ENCODE assay signal across 7 mouse cellular contexts in the genomic region with DNA sequence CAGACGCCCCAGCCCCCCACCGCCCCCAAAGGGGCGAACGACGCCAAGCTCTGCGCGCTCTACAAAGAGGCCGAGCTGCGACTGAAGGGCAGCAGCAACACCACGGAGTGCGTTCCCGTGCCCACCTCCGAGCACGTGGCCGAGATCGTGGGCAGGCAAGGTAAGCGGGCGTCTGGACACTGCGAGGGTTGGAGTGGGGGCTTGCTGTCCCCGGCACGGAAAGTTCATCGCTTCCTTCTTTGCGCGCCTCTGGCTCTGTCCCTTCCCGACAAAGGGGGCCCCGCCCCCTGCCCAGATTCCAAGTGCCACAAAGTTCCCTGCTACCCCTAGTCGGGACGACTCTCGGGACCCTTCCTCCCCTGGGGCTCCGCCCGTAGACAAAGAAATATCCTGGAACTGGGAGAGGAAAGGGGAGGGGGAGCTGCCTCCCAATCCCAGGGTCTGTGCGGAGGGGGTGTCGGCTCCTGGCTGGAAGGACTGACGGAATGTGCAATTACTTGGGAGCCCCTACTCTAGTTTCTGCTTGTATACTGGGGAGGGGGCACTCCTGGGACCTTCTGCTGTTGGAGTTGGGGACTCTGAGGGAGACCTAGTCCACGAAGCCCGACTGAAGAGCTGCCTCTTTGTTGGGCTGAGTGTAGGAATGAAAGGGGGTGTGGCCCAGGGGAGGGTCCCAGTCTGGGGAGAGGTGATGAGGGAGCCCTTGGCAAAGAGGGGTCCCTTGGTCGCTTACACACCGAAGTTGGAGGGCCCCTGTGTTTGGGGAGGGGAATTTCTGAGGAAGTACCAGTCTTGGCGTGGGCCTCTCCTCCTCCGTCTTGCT. TPM values are rescaled to one million over a fixed set of nuclear protein-coding genes. Genes with fewer than 3 reads are reported as not detected.
DNase-seq lines count a peak whose midpoint lies in the region; ATAC-seq and TF ChIP-seq lines count a peak whose summit lies in the region.

No protein-coding gene starts in this region.

- H3K36me3 ChIP-seq in heart, embryonic 15.5 days = peaks cover 17% of the 10 kb centered on the region; the same call in 1 of the 2 replicates
- no peaks in the 10 kb centered on the region for H3K36me3 ChIP-seq in liver, embryonic 13.5 days
- peaks cover 21% of the 10 kb centered on the region for H3K36me3 ChIP-seq in stomach, embryonic 14.5 days (ENCODE audit: control insufficient read depth, insufficient read depth, low read length)

- H3K4me3 ChIP-seq in cortical plate, adult 2 months (ENCODE audit: insufficient read depth, low read length) = peak overlapping the region; percentile 49
- H3K4me3 ChIP-seq in heart, embryonic 15.5 days = peak overlapping the region; percentile 94
- H3K4me3 ChIP-seq in liver, embryonic 13.5 days (replicated peaks) = peak overlapping the region; percentile 76
- H3K4me3 ChIP-seq in stomach, embryonic 14.5 days (ENCODE audit: low read depth, low read length) = peak overlapping the region; percentile 67

- DNase-seq in left cerebral cortex, postnatal 4 days = peak; percentile 59
- no peak for DNase-seq in left cerebral cortex, postnatal 14 days (ENCODE audit: low spot score in 2 of 2)
- no peak for DNase-seq in liver, embryonic 13.5 days

- intact Hi-C loops in left cerebral cortex, postnatal 4 days (cut with DNase I) = no loop called here
- intact Hi-C loops in left cerebral cortex, postnatal 14 days (cut with DNase I) = no loop called here

- no peaks in the 10 kb centered on the region for H3K9me3 ChIP-seq in heart, embryonic 15.5 days (replicated peaks)
- H3K9me3 ChIP-seq in liver, embryonic 13.5 days (replicated peaks) = no peaks in the 10 kb centered on the region
- no peaks in the 10 kb centered on the region for H3K9me3 ChIP-seq in stomach, embryonic 14.5 days (ENCODE audit: control insufficient read depth, low read depth, low read length)

- no peak for TF ChIP-seq POLR2A in cortical plate, adult 2 months (IDR thresholded peaks at IDR 0.05; ENCODE audit: extremely low read depth, insufficient read depth, low read length)

- peak overlapping the region; percentile 74 for H3K4me2 ChIP-seq in heart, embryonic 15.5 days
- peak overlapping the region; percentile 98 for H3K4me2 ChIP-seq in liver, embryonic 13.5 days
- peak overlapping the region; percentile 74 for H3K4me2 ChIP-seq in stomach, embryonic 14.5 days (replicated peaks; ENCODE audit: low read depth, low read length)

- no peak for ATAC-seq in heart, embryonic 15.5 days (replicated peaks; ENCODE audit: insufficient number of reproducible peaks, insufficient read depth, low FRiP score, low read depth)
- no peak for ATAC-seq in liver, embryonic 13.5 days (ENCODE audit: low read depth)
- peak; percentile 9; the same call in 1 of the 2 replicates for ATAC-seq in stomach, embryonic 14.5 days (ENCODE audit: insufficient number of reproducible peaks, insufficient read depth, low FRiP score, low read depth)
- no peak for ATAC-seq in frontal cortex, adult (ENCODE audit: low TSS enrichment)

- no peak for TF ChIP-seq CTCF in cortical plate, adult 2 months (IDR thresholded peaks at IDR 0.05; ENCODE audit: extremely low read depth, insufficient read depth, low read length)

- H3K9ac ChIP-seq in heart, embryonic 15.5 days = peak overlapping the region; percentile 94
- H3K9ac ChIP-seq in liver, embryonic 13.5 days = peak overlapping the region; percentile 82
- peak overlapping the region; percentile 94 for H3K9ac ChIP-seq in stomach, embryonic 14.5 days (replicated peaks; ENCODE audit: low read depth, low read length)

- H3K27ac ChIP-seq in cortical plate, adult 2 months (ENCODE audit: insufficient read depth, low read length) = no peak overlapping the region
- peak overlapping the region; percentile 89 for H3K27ac ChIP-seq in heart, embryonic 15.5 days
- peak overlapping the region; percentile 23 for H3K27ac ChIP-seq in liver, embryonic 13.5 days
- H3K27ac ChIP-seq in stomach, embryonic 14.5 days (ENCODE audit: low read length) = peak overlapping the region; percentile 98

- WGBS in heart, embryonic 15.5 days = 1% methylated on average over 40 of the region's 40 CpGs
- 3% methylated on average over 38 of the region's 40 CpGs for WGBS in liver, embryonic 13.5 days (ENCODE audit: insufficient replicate concordance)
- WGBS in stomach, embryonic 14.5 days = under 1% methylated on average over 40 of the region's 40 CpGs

- no peaks in the 10 kb centered on the region for H3K27me3 ChIP-seq in heart, embryonic 15.5 days
- H3K27me3 ChIP-seq in liver, embryonic 13.5 days = peaks cover 16% of the 10 kb centered on the region
- H3K27me3 ChIP-seq in stomach, embryonic 14.5 days (ENCODE audit: control insufficient read depth, insufficient read depth, low read length) = no peaks in the 10 kb centered on the region

- peaks cover 2% of the 10 kb centered on the region; the same call in 1 of the 2 replicates for H3K4me1 ChIP-seq in cortical plate, adult 2 months (ENCODE audit: control insufficient read depth, insufficient read depth, low read length)
- H3K4me1 ChIP-seq in heart, embryonic 15.5 days (replicated peaks) = peaks cover 71% of the 10 kb centered on the region
- H3K4me1 ChIP-seq in liver, embryonic 13.5 days (replicated peaks) = peaks cover 88% of the 10 kb centered on the region
- H3K4me1 ChIP-seq in stomach, embryonic 14.5 days (ENCODE audit: control insufficient read depth, insufficient read depth, low read length) = peaks cover 58% of the 10 kb centered on the region

RNA-seq across cellular contexts. Expression of gene Mex3a, which starts 0.7 kb away (rescaled TPM):
- total RNA-seq in left cerebral cortex, postnatal 4 days (2021) = 10 to 100 TPM; 80.5 to 87.8 TPM
- 1 to 10 TPM; 3.3 to 4.2 TPM for total RNA-seq in left cerebral cortex, postnatal 14 days (2021)
- polyA plus RNA-seq in cortical plate, adult 2 months (2012; rRNA removed) = 1.5 TPM in 2 replicates
- polyA plus RNA-seq in heart, embryonic 15.5 days (2015; fragmentation: Nextera tagmentation; extraction: Ambion mirVana) = 6.5 and 8.0 TPM in 2 replicates
- 1.2 and 1.5 TPM in 2 replicates for polyA plus RNA-seq in liver, embryonic 13.5 days (2015; fragmentation: Nextera tagmentation; extraction: Ambion mirVana)
- polyA plus RNA-seq in stomach, embryonic 14.5 days (2014; fragmentation: Nextera tagmentation; extraction: Ambion mirVana) = 25.2 and 26.3 TPM in 2 replicates

RNA-seq across cellular contexts. Expression of gene Rab25, which starts 15.2 kb away (rescaled TPM):
- under 1 TPM in 1 of 2 experiments, not detected in 1; 0.83 TPM for total RNA-seq in left cerebral cortex, postnatal 4 days (2021)
- total RNA-seq in left cerebral cortex, postnatal 14 days (2021) = not detected
- 0.13 and 0.36 TPM in 2 replicates for polyA plus RNA-seq in cortical plate, adult 2 months (2012; rRNA removed)
- polyA plus RNA-seq in heart, embryonic 15.5 days (2015; fragmentation: Nextera tagmentation; extraction: Ambion mirVana) = 0.92 and 4.0 TPM in 2 replicates
- polyA plus RNA-seq in liver, embryonic 13.5 days (2015; fragmentation: Nextera tagmentation; extraction: Ambion mirVana) = 0.15 TPM in 1 of 2 replicates, not detected in the other
- 57.0 and 67.9 TPM in 2 replicates for polyA plus RNA-seq in stomach, embryonic 14.5 days (2014; fragmentation: Nextera tagmentation; extraction: Ambion mirVana)

RNA-seq across cellular contexts. Expression of gene Lamtor2, which starts 20.0 kb away (rescaled TPM):
- 100 to 1,000 TPM; 106 to 120 TPM for total RNA-seq in left cerebral cortex, postnatal 4 days (2021)
- 100 to 1,000 TPM; 108 to 109 TPM for total RNA-seq in left cerebral cortex, postnatal 14 days (2021)
- polyA plus RNA-seq in cortical plate, adult 2 months (2012; rRNA removed) = 126 and 133 TPM in 2 replicates
- 119 and 144 TPM in 2 replicates for polyA plus RNA-seq in heart, embryonic 15.5 days (2015; fragmentation: Nextera tagmentation; extraction: Ambion mirVana)
- 88.4 and 95.9 TPM in 2 replicates for polyA plus RNA-seq in liver, embryonic 13.5 days (2015; fragmentation: Nextera tagmentation; extraction: Ambion mirVana)
- polyA plus RNA-seq in stomach, embryonic 14.5 days (2014; fragmentation: Nextera tagmentation; extraction: Ambion mirVana) = 84.8 and 88.5 TPM in 2 replicates

RNA-seq across cellular contexts. Expression of gene Ubqln4, which starts 20.7 kb away (rescaled TPM):
- 100 to 1,000 TPM in 1 of 2 experiments, 10 to 100 TPM in 1; 97.5 to 105 TPM for total RNA-seq in left cerebral cortex, postnatal 4 days (2021)
- 10 to 100 TPM; 91.2 to 91.6 TPM for total RNA-seq in left cerebral cortex, postnatal 14 days (2021)
- polyA plus RNA-seq in cortical plate, adult 2 months (2012; rRNA removed) = 103 and 110 TPM in 2 replicates
- polyA plus RNA-seq in heart, embryonic 15.5 days (2015; fragmentation: Nextera tagmentation; extraction: Ambion mirVana) = 30.0 and 34.9 TPM in 2 replicates
- polyA plus RNA-seq in liver, embryonic 13.5 days (2015; fragmentation: Nextera tagmentation; extraction: Ambion mirVana) = 20.7 and 22.8 TPM in 2 replicates
- 48.4 TPM in 2 replicates for polyA plus RNA-seq in stomach, embryonic 14.5 days (2014; fragmentation: Nextera tagmentation; extraction: Ambion mirVana)

RNA-seq across cellular contexts. Expression of gene Lmna, which starts 23.1 kb away (rescaled TPM):
- total RNA-seq in left cerebral cortex, postnatal 4 days (2021) = 10 to 100 TPM; 35.3 to 37.7 TPM
- total RNA-seq in left cerebral cortex, postnatal 14 days (2021) = 10 to 100 TPM; 50.0 to 54.2 TPM
- polyA plus RNA-seq in cortical plate, adult 2 months (2012; rRNA removed) = 64.7 and 70.6 TPM in 2 replicates
- 110 and 131 TPM in 2 replicates for polyA plus RNA-seq in heart, embryonic 15.5 days (2015; fragmentation: Nextera tagmentation; extraction: Ambion mirVana)
- polyA plus RNA-seq in liver, embryonic 13.5 days (2015; fragmentation: Nextera tagmentation; extraction: Ambion mirVana) = 165 and 184 TPM in 2 replicates
- 128 and 148 TPM in 2 replicates for polyA plus RNA-seq in stomach, embryonic 14.5 days (2014; fragmentation: Nextera tagmentation; extraction: Ambion mirVana)

Comparison
In these comparisons a context has a peak if more than half of its experiments do, and no peak if none do; other contexts are left out.
1. RNA of gene Rab25, which starts 15.2 kb away (polyA plus RNA-seq): 57.0 to 67.9 TPM in stomach, embryonic 14.5 days; 0.92 to 4.0 TPM in heart, embryonic 15.5 days, 0.15 TPM in liver, embryonic 13.5 days and 0.13 to 0.36 TPM in cortical plate, adult 2 months; every median in the first group is over 10 times any median in the second.
2. Peak in every context shown above with its lines, with median percentiles within 50 percentile points of each other: H3K4me3 ChIP-seq, H3K4me2 ChIP-seq and H3K9ac ChIP-seq.